Mouse (Mus musculus) embryo, embryonic 10.5 days (tissue): ENCODE results near the gene Kpnb1.

Source experiments
- DNase-seq: peaks from one replicate; pipeline ENCODE4 v3.0.0-alpha.2; 2015; ENCODE audit warnings: low spot score

The Kpnb1 gene

GRCm38 (mm10) chr11:97142159-97142608 is 45.5 kb downstream of the Kpnb1 start:
- DNase-seq, result no peak

- no peak for DNase-seq
Measured at GRCm38 (mm10) chr11:97140811-97141210, 46.9 kb downstream of the Kpnb1 start.

- DNase-seq, result no peak
Measured at GRCm38 (mm10) chr11:97139256-97139655, 48.4 kb downstream of the Kpnb1 start.

- DNase-seq, result no peak
Measured at GRCm38 (mm10) chr11:97138554-97139226, 49.0 kb downstream of the Kpnb1 start.

- DNase-seq, result no peak
Measured at GRCm38 (mm10) chr11:97133270-97133669, 54.4 kb downstream of the Kpnb1 start.

- DNase-seq, result no peak
Measured at GRCm38 (mm10) chr11:97132185-97132584, 55.5 kb downstream of the Kpnb1 start.

- no peak for DNase-seq
Measured at GRCm38 (mm10) chr11:97131683-97132082, 56.0 kb downstream of the Kpnb1 start.

- no peak for DNase-seq
Measured at GRCm38 (mm10) chr11:97130318-97130717, 57.4 kb downstream of the Kpnb1 start.

GRCm38 (mm10) chr11:97128956-97129355 is 58.7 kb downstream of the Kpnb1 start:
- DNase-seq, result no peak

- no peak for DNase-seq
Measured at GRCm38 (mm10) chr11:97127470-97128223, 60.0 kb downstream of the Kpnb1 start.

GRCm38 (mm10) chr11:97126645-97127468 is 60.8 kb downstream of the Kpnb1 start:
- peak; percentile 74 for DNase-seq

GRCm38 (mm10) chr11:97124266-97125036 is 63.2 kb downstream of the Kpnb1 start:
- DNase-seq, result no peak

GRCm38 (mm10) chr11:97123282-97123890 is 64.3 kb downstream of the Kpnb1 start:
- no peak for DNase-seq

- no peak for DNase-seq
Measured at GRCm38 (mm10) chr11:97120641-97121040, 67.0 kb downstream of the Kpnb1 start.

GRCm38 (mm10) chr11:97120221-97120620 is 67.5 kb downstream of the Kpnb1 start:
- DNase-seq, result no peak

- DNase-seq, result no peak
Measured at GRCm38 (mm10) chr11:97115797-97116196, 71.9 kb downstream of the Kpnb1 start.

- peak; percentile 61 for DNase-seq
Measured at GRCm38 (mm10) chr11:97114671-97115601, 72.7 kb downstream of the Kpnb1 start, which contains the start of gene Tbx21. Gene Tbx21 (minus strand): TSS chr11:97115331.

- DNase-seq, result no peak
Measured at GRCm38 (mm10) chr11:97112519-97113125, 75.1 kb downstream of the Kpnb1 start.
